Mouse (Mus musculus) G1E (cell line): Measurements from ENCODE around the gene Gm12830. TPM values are rescaled to one million over a fixed set of nuclear protein-coding genes. Genes with fewer than 3 reads are reported as not detected.

Source experiments
- ATAC-seq: 2 replicates; pipeline ENCODE4 v1.8.0; 2016; ENCODE audit warnings: mild to moderate bottlenecking; ENCODE audit not compliant: insufficient number of reproducible peaks, poor library complexity, low FRiP score, severe bottlenecking; ENCODE audit errors: extremely low read depth
- DNase-seq: peaks from one replicate; pipeline ENCODE4 v3.0.0; 2012; ENCODE audit warnings: low spot score
- H3K27me3 ChIP-seq: 2 replicates; pipeline ENCODE4 v1.6.1; 2012; ENCODE audit warnings: mild to moderate bottlenecking, low read length, inconsistent platforms; ENCODE audit not compliant: insufficient read depth
- H3K36me3 ChIP-seq: replicated peaks from 2 replicates; pipeline ENCODE3; 2012; ENCODE audit warnings: mild to moderate bottlenecking, inconsistent platforms
- H3K4me1 ChIP-seq: 2 replicates; pipeline ENCODE4 v1.6.1; 2012; ENCODE audit warnings: low read depth, low read length, inconsistent platforms, mixed read lengths; ENCODE audit not compliant: insufficient read depth
- H3K4me3 ChIP-seq: 2 replicates; pipeline ENCODE4 v1.5.1; 2012; ENCODE audit warnings: low read depth, mild to moderate bottlenecking, inconsistent platforms, low read length, moderate library complexity, mixed read lengths
- H3K9me3 ChIP-seq: replicated peaks from 2 replicates; pipeline ENCODE4 v1.6.1; 2012; ENCODE audit warnings: inconsistent platforms
- CTCF ChIP-seq: IDR thresholded peaks from 2 replicates; pipeline ENCODE4 v1.5.1; 2012; ENCODE audit warnings: low read depth, low read length, inconsistent platforms, mixed read lengths
- GATA1 ChIP-seq: IDR thresholded peaks from 2 replicates; pipeline ENCODE4 v1.6.1; 2012; ENCODE audit warnings: borderline replicate concordance, low read length, inconsistent platforms, mixed read lengths
- GATA2 ChIP-seq: IDR thresholded peaks from 2 replicates; pipeline ENCODE4 v1.6.1; 2012; ENCODE audit warnings: low read depth, low read length, inconsistent platforms, borderline replicate concordance
- POLR2AphosphoS5 ChIP-seq: IDR thresholded peaks from 2 replicates; pipeline ENCODE4 v1.6.1; 2012; ENCODE audit warnings: low read depth, low read length, inconsistent platforms; ENCODE audit not compliant: insufficient replicate concordance
- TAL1 ChIP-seq: conservative IDR thresholded peaks from 2 replicates; pipeline ENCODE4 v1.6.1; 2012; ENCODE audit warnings: low read depth, low read length, inconsistent platforms, mixed read lengths
- polyA plus RNA-seq: library from polyadenylated mRNA; stranded (reverse); fragments of >175 nt; gene quantifications from 2 replicates; pipeline ENCODE4 v1.2.3, GENCODE M21; 2012
- total RNA-seq, 2 experiments: library from RNA; stranded (forward) in 1 of 2; stranded (reverse) in 1 of 2; fragments of 200-1000 nt in 1 of 2; fragments of >200 nt in 1 of 2; fragmentation: Nextera tagmentation in 1 of 2; gene quantifications; 2 replicates each; pipeline ENCODE4 v1.2.3; 2014 to 2017

Gm12830 gene
- total and polyA plus RNA-seq, 3 experiments, result 0.05 TPM; not detected in 2

DNA sequence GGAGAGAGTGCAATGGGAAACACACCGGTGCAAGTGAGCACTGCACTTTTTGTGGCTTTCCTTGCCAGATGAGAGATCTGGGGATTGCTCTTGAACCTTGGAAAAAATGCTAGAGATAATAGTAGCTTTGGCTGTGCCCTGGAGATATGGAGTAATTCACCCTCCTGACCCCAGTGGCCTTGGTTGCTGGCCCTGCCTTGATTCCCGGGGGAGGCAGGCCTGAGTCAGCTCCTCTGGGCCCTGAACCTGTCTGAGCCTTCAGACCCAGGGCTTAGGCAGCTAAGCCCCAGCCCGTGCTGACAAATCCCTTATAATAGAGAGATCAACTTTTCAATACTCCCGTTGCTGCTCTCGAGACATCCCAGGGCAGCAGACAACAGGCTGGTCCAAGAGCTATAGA lies 36.9 kb downstream of the Gm12830 start:
- no peaks in the 10 kb centered on the region for H3K4me1 ChIP-seq
- no peak overlapping the region for H3K4me3 ChIP-seq
- H3K36me3 ChIP-seq, result no peaks in the 10 kb centered on the region
- no peaks in the 10 kb centered on the region for H3K27me3 ChIP-seq
- DNase-seq (no peak), ATAC-seq (no peak)
- no peaks in the 10 kb centered on the region for H3K9me3 ChIP-seq
- TF ChIP-seq GATA2 (no peak), TAL1 (no peak), CTCF (no peak), GATA1 (no peak), POLR2AphosphoS5 (no peak)

DNA sequence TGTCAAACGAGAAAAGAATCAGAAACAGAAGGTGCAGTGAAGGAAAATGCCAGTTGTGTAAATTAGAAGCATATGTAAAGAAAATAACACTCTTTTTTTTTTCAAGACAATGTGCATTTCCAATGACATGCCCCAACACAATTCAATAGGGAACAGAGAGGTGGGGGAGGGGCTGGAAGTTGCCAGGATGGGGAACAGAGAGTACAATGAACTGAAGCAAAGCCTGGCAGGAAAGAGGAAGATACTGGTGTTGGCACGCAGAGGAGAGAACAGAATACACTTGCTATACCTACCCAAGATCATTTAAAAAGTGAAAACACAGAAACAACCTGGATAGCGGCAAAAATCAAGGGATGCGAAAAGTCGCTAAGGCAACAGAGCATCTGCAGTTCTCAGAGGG lies 41.6 kb downstream of the Gm12830 start:
- TF ChIP-seq CTCF (no peak), GATA1 (no peak), TAL1 (no peak), GATA2 (no peak), POLR2AphosphoS5 (no peak)
- Histone ChIP-seq H3K9me3 (0 out of 2 replicates have a peak, but pooled peaks cover 3% of the 10 kb centered on the region), H3K36me3 (no peaks in the 10 kb centered on the region), H3K27me3 (no peaks in the 10 kb centered on the region; the same call in 1 of the 2 replicates), H3K4me3 (no peak overlapping the region), H3K4me1 (no peaks in the 10 kb centered on the region)
- DNase-seq (no peak), ATAC-seq (no peak)

GRCm38 (mm10) chr4:114869765-114870490 lies 48.4 kb downstream of the Gm12830 start:
- no peak for ATAC-seq
- no peak for TF ChIP-seq CTCF
- no peak for TF ChIP-seq GATA2
- no peak for TF ChIP-seq TAL1
- TF ChIP-seq GATA1, result no peak
- TF ChIP-seq POLR2AphosphoS5, result no peak
- H3K27me3 ChIP-seq, result no peaks in the 10 kb centered on the region; the same call in 1 of the 2 replicates
- no peak for DNase-seq
- 0 out of 2 replicates have a peak, but pooled peaks cover 3% of the 10 kb centered on the region for H3K9me3 ChIP-seq
- H3K4me3 ChIP-seq, result no peak overlapping the region
- no peaks in the 10 kb centered on the region for H3K36me3 ChIP-seq
- H3K4me1 ChIP-seq, result no peaks in the 10 kb centered on the region

GRCm38 (mm10) chr4:114876441-114876972 lies 55.0 kb downstream of the Gm12830 start:
- H3K9me3 ChIP-seq, result no peaks in the 10 kb centered on the region
- H3K4me3 ChIP-seq, result no peak overlapping the region
- no peaks in the 10 kb centered on the region for H3K36me3 ChIP-seq
- TF ChIP-seq POLR2AphosphoS5 (no peak), TAL1 (no peak), CTCF (no peak), GATA2 (no peak), GATA1 (no peak)
- H3K4me1 ChIP-seq, result no peaks in the 10 kb centered on the region
- H3K27me3 ChIP-seq, result no peaks in the 10 kb centered on the region
- DNase-seq (no peak), ATAC-seq (no peak)

GRCm38 (mm10) chr4:114882232-114882631 lies 60.7 kb downstream of the Gm12830 start:
- TF ChIP-seq TAL1, result no peak
- no peak for TF ChIP-seq POLR2AphosphoS5
- TF ChIP-seq GATA1, result no peak
- H3K9me3 ChIP-seq, result no peaks in the 10 kb centered on the region
- ATAC-seq (no peak), DNase-seq (no peak)
- H3K4me3 ChIP-seq, result no peak overlapping the region
- H3K4me1 ChIP-seq, result no peaks in the 10 kb centered on the region
- no peaks in the 10 kb centered on the region for H3K36me3 ChIP-seq
- no peaks in the 10 kb centered on the region for H3K27me3 ChIP-seq

- Histone ChIP-seq H3K4me1 (no peaks in the 10 kb centered on the region), H3K27me3 (peaks cover 13% of the 10 kb centered on the region; the same call in 1 of the 2 replicates), H3K9me3 (no peaks in the 10 kb centered on the region; the same call in 1 of the 2 replicates), H3K36me3 (no peaks in the 10 kb centered on the region), H3K4me3 (no peak overlapping the region)
- ATAC-seq, result no peak
- no peak for TF ChIP-seq GATA1
- DNase-seq, result no peak
These were observed 76.3 kb downstream of the Gm12830 start for GRCm38 (mm10) chr4:114897853-114898252.

DNA sequence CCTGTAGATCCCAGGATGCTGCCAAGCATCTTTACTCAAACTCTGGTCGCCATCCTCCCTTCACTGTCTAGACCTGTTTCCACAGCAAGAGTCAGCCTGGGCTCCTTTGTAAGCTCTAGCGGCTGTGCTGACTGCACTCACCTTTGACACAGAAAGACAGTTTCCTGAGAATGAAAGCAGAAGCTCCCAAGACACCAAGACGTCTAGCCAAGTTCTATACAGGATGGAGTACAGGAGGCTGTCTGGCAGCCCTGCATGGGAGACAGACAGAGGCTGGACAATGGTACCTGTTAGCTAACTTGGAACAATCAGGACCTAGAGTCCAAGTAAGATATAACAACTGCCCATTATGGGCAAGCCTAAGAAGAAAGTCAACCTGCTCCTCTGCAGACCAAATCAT lies 78.4 kb downstream of the Gm12830 start:
- Histone ChIP-seq H3K4me1 (no peaks in the 10 kb centered on the region), H3K36me3 (no peaks in the 10 kb centered on the region), H3K27me3 (peaks cover 13% of the 10 kb centered on the region; the same call in 1 of the 2 replicates), H3K4me3 (no peak overlapping the region), H3K9me3 (no peaks in the 10 kb centered on the region; the same call in 1 of the 2 replicates)
- TF ChIP-seq GATA1, result no peak
- no peak for TF ChIP-seq GATA2
- TF ChIP-seq CTCF, result no peak
- TF ChIP-seq TAL1, result no peak
- TF ChIP-seq POLR2AphosphoS5, result no peak
- ATAC-seq (no peak), DNase-seq (no peak)
